Comparison of ENCODE assay signal across 17 mouse cellular contexts in genomic region chr12:72234966-72235365, GRCm38 (mm10). TPM values are rescaled to one million over a fixed set of nuclear protein-coding genes. Genes with fewer than 3 reads are reported as not detected.
DNase-seq lines count a peak whose midpoint lies in the region; ATAC-seq and TF ChIP-seq lines count a peak whose summit lies in the region.
"Had no signal": no experiment of that assay in that cellular context is flagged by ENCODE, and none has a peak within 500 bp of the region (broad histone marks: within the 10 kb centered on the region; RNA-seq: fewer than 3 reads in every experiment).

No protein-coding gene starts in this region.

- H3K4me2 ChIP-seq in forebrain, embryonic 15.5 days (replicated peaks), result peak overlapping the region; percentile 70
- H3K4me2 ChIP-seq: embryonic facial prominence, embryonic 13.5 days; heart, embryonic 11.5 days; lung, embryonic 14.5 days had no signal

- TF ChIP-seq POLR2A in olfactory bulb, adult 2 months (IDR thresholded peaks at IDR 0.05; ENCODE audit: insufficient read depth, low read depth, low read length), result no peak

- ATAC-seq in forebrain, embryonic 15.5 days (replicated peaks), result no peak

- no peak overlapping the region for H3K27ac ChIP-seq in heart, embryonic 10.5 days
- peak overlapping the region; percentile 97 for H3K27ac ChIP-seq in forebrain, embryonic 15.5 days (replicated peaks)
- H3K27ac ChIP-seq in midbrain, embryonic 10.5 days (replicated peaks), result no peak overlapping the region
- H3K27ac ChIP-seq in olfactory bulb, adult 2 months (ENCODE audit: insufficient read depth, low read depth, low read length), result no peak overlapping the region
- H3K27ac ChIP-seq: embryonic facial prominence, embryonic 13.5 days; kidney, embryonic 15.5 days had no signal

- peak overlapping the region; percentile 94 for H3K9ac ChIP-seq in forebrain, embryonic 15.5 days (replicated peaks)
- H3K9ac ChIP-seq: embryonic facial prominence, embryonic 13.5 days; kidney, embryonic 15.5 days; lung, embryonic 14.5 days had no signal

- DNase-seq in heart, embryonic 10.5 days (ENCODE audit: low spot score), result peak; percentile 36
- DNase-seq in heart, adult 8-10 months (ENCODE audit: low spot score), result no peak
- peak; percentile 7 for DNase-seq in midbrain, embryonic 10.5 days (ENCODE audit: low spot score)
- no peak for DNase-seq in kidney, postnatal 25 days
- DNase-seq in frontal cortex, postnatal 10 days (ENCODE audit: low spot score in 2 of 2), result no peak
- no peak for DNase-seq in spleen, postnatal 14 days (ENCODE audit: low spot score in 2 of 2)
- DNase-seq: lung, embryonic 14.5 days; thymus, adult 2 months had no signal

- no peaks in the 10 kb centered on the region for H3K36me3 ChIP-seq in heart, embryonic 10.5 days
- no peaks in the 10 kb centered on the region for H3K36me3 ChIP-seq in forebrain, embryonic 15.5 days
- no peaks in the 10 kb centered on the region for H3K36me3 ChIP-seq in midbrain, embryonic 10.5 days
- H3K36me3 ChIP-seq: embryonic facial prominence, embryonic 13.5 days; kidney, embryonic 15.5 days had no signal

- peaks cover 36% of the 10 kb centered on the region for H3K27me3 ChIP-seq in heart, embryonic 10.5 days (ENCODE audit: insufficient read depth, poor library complexity, severe bottlenecking)
- H3K27me3 ChIP-seq in forebrain, embryonic 15.5 days, result no peaks in the 10 kb centered on the region
- peaks cover 23% of the 10 kb centered on the region for H3K27me3 ChIP-seq in midbrain, embryonic 10.5 days (ENCODE audit: low read depth, poor library complexity, severe bottlenecking)

- peaks cover 19% of the 10 kb centered on the region; the same call in 1 of the 2 replicates for H3K4me1 ChIP-seq in heart, embryonic 10.5 days
- H3K4me1 ChIP-seq in forebrain, embryonic 15.5 days, result peaks cover 66% of the 10 kb centered on the region
- peaks cover 22% of the 10 kb centered on the region for H3K4me1 ChIP-seq in midbrain, embryonic 10.5 days
- peaks cover 12% of the 10 kb centered on the region; the same call in 1 of the 2 replicates for H3K4me1 ChIP-seq in olfactory bulb, adult 2 months (ENCODE audit: control insufficient read depth, insufficient read depth, low read length)

- no peak overlapping the region for H3K4me3 ChIP-seq in heart, embryonic 10.5 days
- peak overlapping the region; percentile 85 for H3K4me3 ChIP-seq in forebrain, embryonic 15.5 days
- H3K4me3 ChIP-seq in midbrain, embryonic 10.5 days, result peak overlapping the region; percentile 70
- H3K4me3 ChIP-seq in olfactory bulb, adult 2 months (ENCODE audit: insufficient read depth, low read depth, low read length), result peak overlapping the region; percentile 42
- H3K4me3 ChIP-seq: embryonic facial prominence, embryonic 13.5 days; kidney, embryonic 15.5 days had no signal

- H3K9me3 ChIP-seq in heart, embryonic 10.5 days, result no peaks in the 10 kb centered on the region
- H3K9me3 ChIP-seq in forebrain, embryonic 15.5 days, result no peaks in the 10 kb centered on the region
- H3K9me3 ChIP-seq in midbrain, embryonic 10.5 days (replicated peaks), result no peaks in the 10 kb centered on the region
- H3K9me3 ChIP-seq: embryonic facial prominence, embryonic 13.5 days; kidney, embryonic 15.5 days had no signal

- no peak for TF ChIP-seq CTCF in olfactory bulb, adult 2 months (IDR thresholded peaks at IDR 0.05; ENCODE audit: insufficient read depth, low read depth, low read length)

- 90% methylated on average over 9 of the region's 9 CpGs for WGBS in heart, embryonic 10.5 days
- WGBS in forebrain, embryonic 15.5 days, result 61% methylated on average over 9 of the region's 9 CpGs
- WGBS in midbrain, embryonic 10.5 days, result 95% methylated on average over 9 of the region's 9 CpGs
- WGBS in olfactory bulb, adult 2 months, result 22% methylated on average over 9 of the region's 9 CpGs

RNA-seq across cellular contexts. Expression of gene Ccdc175, which starts 50.1 kb away (rescaled TPM):
- not detected in 2 replicates for polyA plus RNA-seq in heart, embryonic 10.5 days (2016; fragmentation: Nextera tagmentation; extraction: Ambion mirVana)
- not detected for total RNA-seq in heart, adult 8-10 months (2022)
- not detected in 2 replicates for polyA plus RNA-seq in forebrain, embryonic 15.5 days (2015; fragmentation: Nextera tagmentation; extraction: Ambion mirVana)
- not detected in 2 replicates for polyA plus RNA-seq in midbrain, embryonic 10.5 days (2016; fragmentation: Nextera tagmentation; extraction: Ambion mirVana)
- polyA plus RNA-seq in olfactory bulb, adult 2 months (2012; ENCODE audit: insufficient read depth, insufficient read length, low replicate concordance, missing spikeins), result not detected in 2 replicates
- total RNA-seq: layer of hippocampus, postnatal 14 days; MEL had no signal
- polyA plus RNA-seq: C2C12; embryonic facial prominence, embryonic 13.5 days; heart, embryonic 11.5 days; kidney, embryonic 15.5 days; limb, embryonic 14.5 days; lung, embryonic 14.5 days; thymus, adult 2 months had no signal

Comparison
In these comparisons a context has a peak if more than half of its experiments do, and no peak if none do; other contexts are left out.
1. DNase-seq: peak in heart, embryonic 10.5 days (single experiment) and midbrain, embryonic 10.5 days (single experiment); none in heart, adult 8-10 months (single experiment), kidney, postnatal 25 days (0 of 2), frontal cortex, postnatal 10 days (0 of 2) and spleen, postnatal 14 days (0 of 2).